Mouse (Mus musculus) brain, embryonic 14.5 days (tissue): ENCODE results near the gene Usp48.

Source experiments
- CTCF ChIP-seq: fragments of 200-500 bp; IDR thresholded peaks from 2 replicates; pipeline ENCODE4 v1.5.1; 2012; ENCODE audit warnings: inconsistent platforms, mild to moderate bottlenecking, moderate library complexity, borderline replicate concordance; ENCODE audit not compliant: insufficient read depth, insufficient read length; ENCODE audit errors: extremely low read depth
- POLR2A ChIP-seq: fragments of 200-500 bp; IDR thresholded peaks from 2 replicates; pipeline ENCODE4 v1.6.1; 2012; ENCODE audit warnings: mild to moderate bottlenecking, inconsistent platforms, borderline replicate concordance; ENCODE audit not compliant: poor library complexity, insufficient read depth, insufficient read length, severe bottlenecking; ENCODE audit errors: extremely low read depth

DNA sequence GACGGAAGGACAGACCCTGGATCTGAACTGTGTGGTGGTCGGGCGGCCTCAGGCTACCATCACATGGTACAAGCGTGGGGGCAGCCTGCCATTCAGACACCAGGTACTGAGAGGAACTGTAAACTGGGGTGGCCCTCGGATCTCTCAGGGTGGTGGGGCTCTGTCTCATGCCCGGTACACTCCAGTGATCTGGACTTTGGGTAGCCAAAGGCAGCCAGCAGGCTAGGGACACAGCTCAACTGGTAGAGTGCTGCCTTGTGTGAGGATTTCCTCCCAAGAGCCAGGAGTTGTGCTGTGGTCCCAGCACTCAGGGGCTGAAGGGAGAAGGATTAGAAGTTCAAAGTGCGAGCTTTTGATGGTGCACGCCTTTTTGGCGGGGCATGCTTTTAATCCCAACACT is 48.0 kb upstream of the Usp48 start:
- no peak for TF ChIP-seq CTCF
- no peak for TF ChIP-seq POLR2A
